Mouse (Mus musculus) layer of hippocampus, postnatal 36 days (tissue): ENCODE data around the gene Tbl1xr1. TPM values are rescaled to one million over a fixed set of nuclear protein-coding genes. Genes with fewer than 3 reads are reported as not detected.

Source experiments
- DNase-seq, 2 experiments: peaks; one replicate each; pipeline ENCODE4 v3.0.0; 2022
- total RNA-seq, 2 experiments: library from RNA; stranded (reverse); gene quantifications; 2 replicates each; pipeline ENCODE4 v1.2.3; 2021

Tbl1xr1 gene
- total RNA-seq, 2 experiments from 2014 or later, result 142 to 156 TPM

DNA sequence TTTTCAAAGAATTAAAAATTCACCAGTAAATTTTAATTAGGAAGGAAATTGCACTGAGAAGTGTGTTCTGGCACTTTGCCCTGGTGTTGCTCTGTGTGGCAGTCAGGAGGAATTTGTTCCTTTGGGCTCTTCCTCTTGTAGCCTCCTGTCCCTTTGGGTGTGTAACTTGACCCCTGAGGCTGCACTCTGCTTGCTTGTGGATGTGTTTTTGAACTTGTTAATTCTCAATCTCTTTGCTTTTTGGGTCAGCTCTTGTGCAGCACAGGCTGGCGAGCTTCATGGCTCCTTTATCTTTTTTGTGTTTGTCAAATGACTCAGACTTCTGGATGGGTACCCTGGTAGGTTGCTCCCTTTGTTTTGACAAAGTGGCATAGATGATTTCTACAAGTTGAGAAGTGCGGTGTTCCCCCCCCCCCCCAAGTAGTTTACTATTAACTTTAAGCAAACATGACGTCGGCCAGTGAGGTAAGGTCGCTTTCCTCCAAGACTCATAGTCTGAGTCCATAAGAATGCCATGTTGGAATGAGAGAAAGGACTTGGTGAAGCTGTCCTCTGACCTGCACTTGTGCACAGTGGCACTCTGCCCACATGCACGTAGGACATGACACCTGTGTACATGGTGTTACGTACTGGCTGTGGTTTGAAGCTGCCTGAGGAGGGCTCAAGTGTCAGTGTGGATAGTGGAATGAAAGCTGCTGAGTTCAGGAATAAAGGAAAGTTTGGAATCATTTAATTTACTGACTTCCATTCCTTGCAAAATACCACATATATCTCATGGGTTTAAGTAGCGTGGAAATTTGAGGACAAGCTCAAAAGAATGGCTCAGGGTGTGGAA lies 14.2 kb downstream of the Tbl1xr1 start:
- no peak for DNase-seq

DNA sequence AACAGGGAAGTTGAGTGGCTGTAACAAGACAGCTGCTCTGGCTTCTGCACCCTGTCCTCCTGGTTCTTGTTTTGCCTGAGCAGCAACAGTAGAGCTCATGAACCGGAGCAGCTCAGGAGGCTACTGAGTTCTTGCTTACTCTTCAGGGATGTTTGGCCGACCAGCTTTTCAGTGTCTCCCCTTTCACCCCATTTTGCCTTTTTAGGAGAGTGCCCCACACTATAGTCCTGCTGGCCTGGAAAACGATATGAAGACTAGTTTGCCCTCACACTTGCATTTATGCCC lies 14.8 kb downstream of the Tbl1xr1 start:
- no peak for DNase-seq

DNA sequence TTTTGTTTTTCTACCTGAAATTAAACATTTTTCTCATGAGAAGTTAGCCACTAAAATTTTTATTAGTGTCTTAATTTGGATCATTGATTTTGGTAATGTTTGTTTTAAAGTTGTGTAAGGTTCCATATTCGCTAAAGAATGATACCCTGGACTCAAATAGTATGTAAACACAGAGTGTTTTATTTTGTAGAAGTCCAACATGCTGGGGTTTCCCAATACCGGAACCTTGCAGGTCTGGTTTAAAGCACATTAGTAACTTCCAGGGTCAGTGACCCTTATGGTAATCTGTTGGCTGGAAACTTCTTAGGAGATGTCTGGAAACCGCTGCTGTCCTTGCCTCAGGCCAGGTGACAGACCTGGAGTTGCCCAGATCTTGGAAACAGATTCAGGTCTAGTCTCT lies 15.2 kb downstream of the Tbl1xr1 start:
- DNase-seq, result no peak

DNA sequence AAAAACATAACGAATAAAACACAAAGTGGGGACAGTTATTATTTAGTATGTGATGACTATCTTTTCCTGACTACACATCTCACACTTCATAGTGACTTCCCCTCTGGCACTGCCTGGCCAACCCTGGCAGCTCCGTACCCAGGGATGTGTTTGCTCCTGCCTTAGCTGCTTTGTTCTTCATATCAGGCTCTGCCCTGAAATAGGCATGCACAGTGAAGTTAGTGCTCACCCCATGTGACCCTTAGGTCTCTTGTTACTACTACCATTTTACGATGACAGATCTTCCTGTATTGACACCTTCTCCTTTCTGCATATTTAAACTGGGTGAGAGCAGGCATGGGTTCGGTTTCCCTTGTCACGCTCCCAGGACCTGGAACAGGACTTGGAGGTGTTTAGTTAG lies 16.3 kb downstream of the Tbl1xr1 start:
- DNase-seq, result no peak

DNA sequence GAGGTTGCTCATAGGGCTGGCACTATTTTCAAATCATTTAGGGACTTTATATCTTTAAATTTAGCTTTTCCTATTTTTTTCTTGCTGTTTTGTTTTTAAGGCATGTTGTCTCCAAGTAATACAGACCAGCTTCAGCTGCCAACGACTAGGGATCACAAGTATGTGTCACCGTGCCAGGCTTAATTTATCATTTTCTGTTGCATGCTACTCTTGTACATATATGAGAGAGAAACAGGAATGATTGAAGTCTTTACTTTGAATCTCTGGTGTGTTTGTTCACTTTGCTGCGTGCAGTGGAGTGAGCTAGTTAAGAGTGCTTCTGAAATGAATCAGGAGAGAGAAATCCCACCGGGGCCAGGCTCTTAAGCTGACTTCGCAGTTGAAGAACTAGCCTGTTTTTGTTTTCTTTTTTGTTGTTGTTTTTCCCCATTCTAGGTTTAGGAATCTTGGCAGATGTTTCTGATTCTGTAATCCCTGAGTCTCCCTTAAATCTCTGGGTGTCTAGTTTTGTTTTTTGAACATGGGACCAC lies 27.6 kb downstream of the Tbl1xr1 start:
- no peak for DNase-seq

DNA sequence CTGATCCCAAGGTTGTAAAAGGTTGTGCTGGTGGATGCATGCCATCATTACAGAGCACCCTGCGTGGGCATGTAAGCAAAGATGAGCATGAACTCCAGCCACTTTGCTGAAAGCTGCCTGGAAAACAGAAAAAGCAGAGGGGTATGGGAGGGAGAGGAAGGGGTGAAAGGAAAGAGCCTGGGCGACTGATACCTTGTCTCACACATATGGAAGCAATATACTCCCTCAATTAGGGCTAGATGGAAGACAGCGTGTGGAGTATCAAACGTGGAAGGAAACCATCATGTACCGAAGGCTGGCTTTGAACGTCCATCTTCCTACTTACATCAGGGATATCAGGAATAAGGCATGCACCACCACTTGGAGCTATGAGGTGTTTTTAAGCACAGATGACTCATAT lies 29.0 kb downstream of the Tbl1xr1 start:
- DNase-seq, result no peak

DNA sequence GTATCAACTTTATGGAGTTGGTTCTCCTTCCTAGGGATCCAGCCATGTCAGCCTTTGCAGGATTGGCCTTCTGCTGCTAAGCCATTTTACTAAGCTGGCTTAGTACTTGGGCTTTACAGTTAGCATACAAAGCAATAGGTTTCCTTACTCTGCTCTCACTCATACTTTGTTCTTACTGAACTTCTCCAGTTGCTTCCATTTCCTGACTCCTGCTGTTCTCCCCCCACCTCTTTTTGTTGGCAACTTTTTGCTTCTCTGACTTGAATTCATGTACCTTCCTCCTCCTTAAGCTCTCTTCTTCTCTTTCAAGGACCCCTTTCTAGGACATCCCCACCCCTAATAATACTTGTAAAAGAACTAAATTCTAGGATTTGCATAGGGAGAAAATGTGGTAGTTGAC lies 31.6 kb downstream of the Tbl1xr1 start:
- DNase-seq, result no peak

DNA sequence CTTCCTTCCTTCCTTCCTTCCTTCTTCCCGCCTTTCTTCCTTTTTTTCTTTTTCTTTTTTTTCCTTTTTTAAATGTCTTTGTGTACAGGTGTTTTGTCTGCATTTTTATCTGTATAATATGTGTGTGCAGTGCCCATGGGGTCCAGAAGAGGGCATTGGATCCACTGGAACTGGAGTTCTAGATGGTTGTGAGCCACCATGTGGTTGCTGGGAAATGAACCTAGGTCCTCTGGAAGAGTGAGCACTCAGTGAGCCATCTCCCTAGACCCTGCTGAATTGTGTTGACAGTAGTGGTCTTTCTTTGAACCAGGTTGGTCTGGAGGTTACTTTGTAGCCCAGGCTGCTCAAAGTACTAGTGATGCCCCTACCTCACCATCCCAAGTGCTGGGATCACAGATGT lies 33.2 kb downstream of the Tbl1xr1 start:
- no peak for DNase-seq

DNA sequence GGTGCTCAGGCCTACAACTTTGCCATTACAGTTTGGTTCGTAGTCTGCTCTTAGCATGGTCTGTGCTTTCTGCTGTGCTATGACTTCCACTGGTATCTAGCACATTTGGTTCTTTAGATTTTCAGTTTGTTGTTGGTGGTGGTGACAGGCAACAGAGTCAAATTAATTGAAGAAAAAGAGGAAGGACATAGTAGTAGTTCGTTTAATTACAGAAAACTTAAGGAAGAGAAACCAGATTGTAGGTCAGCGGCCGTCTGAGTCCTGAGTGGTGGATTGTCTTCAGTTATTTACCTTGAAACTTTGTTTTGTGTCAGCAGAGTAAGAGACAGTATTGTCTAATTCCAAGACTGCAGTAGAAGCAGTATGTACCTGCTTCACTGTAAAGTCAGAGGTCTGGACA lies 37.3 kb downstream of the Tbl1xr1 start:
- DNase-seq, result no peak

DNA sequence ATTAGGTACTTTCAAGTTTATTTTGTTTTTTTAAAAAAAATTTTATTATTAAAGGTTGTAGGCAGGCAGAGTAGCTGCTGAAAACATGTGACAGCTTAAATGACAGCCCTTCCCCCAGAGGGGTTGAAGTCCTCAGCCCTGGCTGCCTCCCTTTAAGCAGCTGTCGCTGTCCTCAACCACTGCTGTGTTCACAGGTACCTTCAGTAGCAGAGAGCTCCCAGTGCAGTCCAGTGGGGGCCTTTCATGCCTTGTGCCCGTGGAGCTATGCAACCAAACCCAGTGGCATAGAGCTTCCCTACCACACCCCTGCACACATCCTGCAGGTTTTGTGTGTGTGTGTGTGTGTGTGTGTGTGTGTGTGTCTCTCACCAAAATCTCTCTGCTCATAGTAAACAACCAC lies 38.8 kb downstream of the Tbl1xr1 start:
- DNase-seq, result no peak

DNA sequence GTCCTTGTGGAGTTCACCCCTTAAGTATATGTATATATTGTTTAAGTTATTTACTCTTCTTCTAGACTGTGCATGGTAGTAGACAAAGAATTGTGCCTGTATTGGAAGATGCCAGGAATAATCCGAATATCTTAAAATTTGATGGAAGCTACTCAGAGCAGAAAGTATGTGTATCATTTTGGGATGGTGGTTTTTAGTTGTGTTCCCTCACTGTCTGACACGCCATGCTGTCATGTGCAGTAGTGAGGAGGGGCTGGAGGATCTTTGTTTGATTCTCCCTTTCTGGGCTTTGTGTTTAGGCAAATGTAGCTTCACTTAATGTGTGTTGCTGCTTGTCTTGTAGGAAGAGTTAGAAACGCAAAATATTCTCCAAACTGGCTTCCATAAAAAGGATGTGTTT lies 39.2 kb downstream of the Tbl1xr1 start:
- no peak for DNase-seq

DNA sequence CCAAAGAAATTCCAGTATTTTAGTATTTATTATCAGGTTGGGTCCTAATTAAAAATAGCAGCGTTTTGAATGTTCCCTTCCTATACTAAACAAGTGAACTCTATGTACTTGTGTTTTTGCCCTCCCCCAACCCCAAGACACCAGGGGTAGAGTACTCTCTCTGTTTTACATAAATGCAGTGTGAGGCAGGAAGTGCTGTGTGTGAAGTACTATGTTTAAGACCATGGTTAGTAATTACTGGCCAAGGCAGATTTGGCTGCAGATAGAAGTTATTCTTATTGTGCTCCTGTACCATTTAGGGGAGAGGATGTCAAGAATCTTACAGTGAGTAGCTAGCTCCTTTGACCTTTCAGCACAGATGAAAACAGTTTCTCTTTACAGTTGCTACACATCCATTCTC lies 39.7 kb downstream of the Tbl1xr1 start:
- no peak for DNase-seq

DNA sequence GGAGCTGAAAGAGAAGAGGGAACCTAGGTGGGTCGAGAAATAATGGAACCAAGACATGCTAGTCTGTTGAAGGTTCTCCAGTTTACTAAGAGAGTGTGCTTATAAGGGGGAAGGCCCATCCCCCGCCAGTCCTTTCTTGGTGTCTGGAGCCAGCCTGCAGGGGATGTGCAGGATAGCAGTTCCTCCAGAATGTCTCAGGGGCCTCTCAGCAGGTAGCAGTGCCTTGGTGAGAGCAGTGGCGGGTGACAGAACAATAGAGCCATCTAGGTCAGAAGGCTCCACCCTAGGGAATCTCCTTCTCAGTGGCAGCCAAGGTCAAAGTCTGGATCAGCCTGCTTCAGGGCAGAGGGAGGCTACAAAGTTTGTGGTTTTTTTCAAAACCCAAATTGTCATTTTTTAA lies 45.3 kb downstream of the Tbl1xr1 start:
- DNase-seq, result no peak

DNA sequence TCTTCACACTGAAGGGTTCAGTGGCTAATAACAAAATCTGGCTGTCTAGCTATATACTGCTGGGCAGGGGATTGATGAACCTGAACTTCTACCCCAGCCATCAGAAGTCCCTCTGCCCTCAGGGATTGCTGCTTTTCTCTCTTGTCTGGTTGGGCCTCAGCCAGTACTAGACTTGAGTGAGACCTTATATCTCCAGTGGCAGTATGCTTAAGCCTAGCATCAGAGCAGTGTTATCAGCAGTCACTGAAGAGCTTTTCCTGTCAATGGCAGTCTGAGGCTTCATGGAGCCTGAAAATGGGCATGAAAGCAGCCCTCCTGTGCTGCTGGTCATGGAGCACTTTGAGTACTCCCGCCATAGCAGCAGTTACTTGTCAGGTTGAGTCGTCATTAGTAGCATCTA lies 46.7 kb downstream of the Tbl1xr1 start:
- DNase-seq, result no peak

DNA sequence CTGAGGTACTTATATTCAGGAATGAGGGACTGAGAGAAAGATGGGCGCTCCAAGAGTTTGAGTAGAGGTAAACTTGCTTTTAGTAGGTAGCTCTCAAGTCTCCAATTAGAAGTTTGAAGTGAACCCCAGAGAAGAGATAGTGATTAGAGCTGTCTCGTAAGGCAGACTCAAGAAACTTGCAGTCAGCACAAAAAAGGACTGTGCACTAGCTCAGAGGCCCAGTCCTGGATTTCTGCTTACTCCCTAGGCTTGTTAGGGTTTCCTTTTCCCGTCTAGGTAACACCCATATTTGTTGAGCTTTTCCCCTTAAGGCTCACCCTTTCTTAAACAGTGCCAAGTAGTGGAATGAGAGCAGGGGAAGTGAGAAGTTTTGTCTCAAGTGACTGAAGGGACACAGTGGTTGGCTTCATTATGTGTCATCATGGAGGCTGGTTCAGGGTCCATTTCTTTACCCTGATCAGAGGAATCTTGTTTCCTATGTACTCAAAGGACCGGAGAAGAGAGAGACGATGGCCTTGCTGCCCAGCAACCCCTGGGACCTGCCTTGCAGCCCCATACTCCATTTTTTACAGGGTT lies 49.9 kb downstream of the Tbl1xr1 start:
- no peak for DNase-seq

DNA sequence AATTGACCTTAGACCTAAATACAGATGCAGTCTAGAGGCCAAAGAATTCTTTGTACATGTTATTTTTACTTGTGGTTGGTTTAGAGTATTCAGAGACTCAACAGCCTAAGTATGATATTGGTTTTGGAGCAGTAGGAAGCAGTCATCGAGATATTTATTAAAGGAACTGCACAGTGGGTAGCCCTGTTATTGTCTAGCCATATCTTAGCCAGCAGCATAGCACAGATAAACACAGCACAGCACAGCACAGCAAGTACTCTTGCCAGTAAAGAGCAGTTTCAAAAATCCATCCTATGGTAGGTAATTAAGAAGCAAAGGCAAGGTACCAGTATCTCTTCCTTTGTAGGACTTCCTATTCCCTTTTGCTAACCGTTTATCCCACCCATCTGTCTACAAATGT lies 54.8 kb downstream of the Tbl1xr1 start:
- DNase-seq, result no peak

DNA sequence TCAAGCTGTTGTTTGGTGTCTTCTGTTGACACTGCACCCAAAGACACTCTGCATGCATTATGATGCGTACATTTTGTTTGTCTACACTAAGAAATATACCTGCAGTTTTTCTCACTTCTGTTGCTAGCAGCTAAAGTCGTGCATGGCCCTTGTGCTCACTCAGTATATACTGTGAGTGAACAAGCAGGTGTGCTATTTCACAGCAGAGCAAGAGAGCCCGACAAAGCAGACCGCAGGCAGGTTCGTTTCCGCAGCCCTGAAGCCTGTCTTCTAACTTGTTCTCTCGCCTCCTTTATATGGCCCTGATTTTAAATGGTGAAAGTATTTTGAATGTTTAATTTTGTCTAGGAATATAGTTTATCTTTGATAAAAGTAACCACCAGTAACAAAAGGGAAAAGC lies 57.2 kb downstream of the Tbl1xr1 start:
- no peak for DNase-seq

DNA sequence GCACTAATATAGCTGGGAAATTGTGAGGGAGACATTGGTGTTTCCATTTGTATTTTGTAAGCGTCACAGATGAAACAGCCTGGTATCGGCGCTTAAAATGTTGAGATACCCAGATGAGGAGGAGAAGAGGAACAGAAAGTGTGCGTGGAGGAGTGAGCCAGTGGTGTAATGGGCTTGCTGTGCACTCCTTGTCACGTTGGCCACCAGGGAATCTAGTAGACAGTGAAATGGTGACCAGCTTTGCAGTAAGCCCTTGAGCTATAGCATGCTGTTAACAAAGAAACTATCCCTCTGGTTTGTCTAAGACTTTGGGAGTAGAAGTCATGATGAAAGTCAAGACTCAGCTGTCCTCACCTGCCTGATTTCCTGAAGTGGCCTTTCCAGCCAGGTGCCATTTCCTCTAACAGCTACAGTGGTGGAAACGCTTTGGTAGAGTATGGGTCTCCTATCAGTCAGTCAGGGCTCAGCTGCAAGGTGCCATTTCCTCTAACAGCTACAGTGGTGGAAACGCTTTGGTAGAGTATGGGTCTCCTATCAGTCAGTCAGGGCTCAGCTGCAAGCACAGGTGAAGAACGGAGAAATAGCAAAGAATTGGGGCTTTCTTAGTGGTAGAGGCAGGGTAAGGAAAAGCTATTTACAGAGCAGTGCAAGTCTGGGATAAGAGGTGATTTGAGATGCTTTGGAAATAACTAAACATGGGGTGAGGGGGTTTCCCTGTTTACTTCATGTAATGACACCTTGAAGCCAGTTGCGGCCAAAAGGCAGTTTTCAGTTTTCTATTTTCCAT lies 61.5 kb downstream of the Tbl1xr1 start:
- DNase-seq, result no peak

DNA sequence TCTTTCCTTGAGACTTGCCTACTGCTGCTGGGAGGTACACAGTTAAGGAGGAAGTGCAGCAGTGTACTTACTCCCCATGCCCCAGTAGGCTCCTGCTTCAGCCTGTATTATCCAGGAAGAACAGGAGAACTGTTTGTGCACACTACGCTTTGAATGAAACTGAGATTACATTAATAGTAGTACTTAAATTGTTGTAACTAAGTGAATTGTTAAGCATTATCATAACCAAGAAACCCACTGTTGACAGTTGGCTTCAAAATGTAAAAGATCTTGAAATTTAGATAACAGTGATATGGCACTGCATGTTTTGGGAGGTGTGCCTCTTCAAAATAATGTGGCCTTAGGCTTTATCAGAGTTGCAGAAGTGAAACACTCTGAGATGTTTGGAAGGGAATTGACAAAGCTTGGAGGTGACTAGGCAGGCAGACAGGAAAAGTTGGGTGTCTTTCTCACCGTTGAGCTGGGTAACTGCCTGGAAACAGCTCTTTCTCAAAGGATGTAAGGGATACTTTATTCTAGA lies 62.2 kb downstream of the Tbl1xr1 start:
- DNase-seq, result no peak

DNA sequence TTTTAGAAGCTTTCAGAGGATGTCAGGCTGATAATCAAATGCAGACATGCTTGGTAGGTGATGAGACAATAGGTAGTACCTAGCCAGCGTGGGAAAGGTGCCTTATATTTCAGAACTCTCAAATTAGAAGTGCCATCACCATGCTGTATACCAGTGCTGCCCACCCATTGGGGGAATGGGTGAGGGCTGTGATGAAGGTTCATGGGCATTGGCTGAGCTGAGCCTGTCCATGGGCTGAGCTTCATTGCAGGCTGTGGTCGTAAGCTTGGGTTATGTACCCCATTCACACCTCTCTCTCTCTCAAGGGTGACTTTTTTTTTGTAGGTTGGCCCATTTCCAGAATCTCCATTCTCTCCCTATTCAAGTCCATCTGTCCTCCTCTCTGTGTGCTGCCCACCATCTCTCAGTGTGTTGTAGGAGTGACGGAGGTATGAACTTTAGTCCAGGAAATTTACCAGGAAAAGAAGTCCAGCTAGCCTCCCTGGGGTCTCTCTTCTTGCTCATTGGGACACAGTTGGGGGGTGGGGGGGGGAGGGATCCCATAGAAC lies 63.7 kb downstream of the Tbl1xr1 start:
- no peak for DNase-seq

DNA sequence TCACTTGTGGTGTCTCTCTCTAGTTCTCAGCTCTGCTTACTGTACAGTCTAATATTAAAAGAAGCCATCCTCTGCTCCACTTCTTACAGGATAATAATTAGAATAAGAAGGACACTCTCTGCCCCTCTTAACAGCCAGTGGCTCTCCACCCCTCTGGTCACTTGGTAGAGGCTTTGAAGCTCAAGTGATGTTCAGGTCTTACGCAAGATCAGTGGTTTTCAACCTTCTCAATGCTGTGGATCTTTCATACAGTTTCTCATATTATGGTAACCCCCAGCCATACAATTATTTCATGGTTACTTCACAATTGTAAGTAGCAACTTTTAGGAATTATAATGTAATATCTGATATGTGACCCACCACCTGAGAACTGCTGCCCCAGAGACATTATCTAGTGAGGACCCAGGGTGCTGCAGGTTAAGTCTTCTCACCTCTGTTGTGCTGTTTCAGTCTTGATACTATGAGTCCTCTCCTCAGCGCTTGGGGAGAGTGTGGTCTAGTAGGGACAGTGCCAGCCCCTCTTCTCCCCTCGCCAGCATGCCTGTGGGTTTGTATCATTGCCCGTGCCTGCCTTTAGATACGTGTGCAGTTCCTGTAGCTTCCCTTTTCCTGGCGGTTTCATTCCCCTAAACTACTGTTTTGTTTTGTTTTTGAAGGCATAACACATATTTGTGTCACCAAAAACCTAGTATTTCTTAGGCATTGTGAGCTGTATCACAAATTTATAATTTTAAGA lies 65.7 kb downstream of the Tbl1xr1 start:
- DNase-seq, result no peak
